Mouse (Mus musculus) heart, embryonic 16.5 days (tissue): ENCODE data around the gene Auts2. TPM values are rescaled to one million over a fixed set of nuclear protein-coding genes. Genes with fewer than 3 reads are reported as not detected.

Experiments used
- ATAC-seq: fragments of 200-750 bp; cut with Nextera tagmentation; replicated peaks from 2 replicates; pipeline ENCODE4 v1.8.0; 2017; ENCODE audit warnings: moderate number of reproducible peaks; ENCODE audit not compliant: insufficient read depth, low FRiP score; ENCODE audit errors: extremely low read depth
- H3K27ac ChIP-seq: fragments of 300-500 bp; sonication (generic); 2 replicates; pipeline ENCODE4 v1.5.1; 2014; ENCODE audit warnings: mild to moderate bottlenecking, low read length, control low read depth, moderate library complexity
- H3K27me3 ChIP-seq: fragments of 300-500 bp; sonication (generic); 2 replicates; pipeline ENCODE4 v1.6.1; 2014; ENCODE audit warnings: low read length, mixed read lengths; ENCODE audit not compliant: control insufficient read depth, insufficient read depth
- H3K36me3 ChIP-seq: fragments of 300-500 bp; sonication (generic); 2 replicates; pipeline ENCODE4 v1.6.1; 2014; ENCODE audit not compliant: control insufficient read depth, insufficient read depth
- H3K4me1 ChIP-seq: fragments of 300-500 bp; sonication (generic); 2 replicates; pipeline ENCODE4 v1.6.1; 2014; ENCODE audit warnings: low read length, mixed read lengths; ENCODE audit not compliant: control insufficient read depth, insufficient read depth
- H3K4me2 ChIP-seq: fragments of 300-500 bp; sonication (generic); 2 replicates; pipeline ENCODE4 v1.6.1; 2014; ENCODE audit warnings: low read depth, mild to moderate bottlenecking, control low read depth, low read length
- H3K4me3 ChIP-seq: fragments of 300-500 bp; sonication (generic); 2 replicates; pipeline ENCODE4 v1.5.1; 2014; ENCODE audit warnings: mild to moderate bottlenecking, control low read depth, low read length
- H3K9ac ChIP-seq: fragments of 300-500 bp; sonication (generic); 2 replicates; pipeline ENCODE4 v1.6.1; 2014; ENCODE audit warnings: low read length, control low read depth
- H3K9me3 ChIP-seq: fragments of 300-500 bp; sonication (generic); replicated peaks from 2 replicates; pipeline ENCODE4 v1.6.1; 2016; ENCODE audit warnings: low read length; ENCODE audit not compliant: control insufficient read depth
- WGBS: fragments of 180-500 bp; shearing (Covaris S2); extraction: QIAGEN DNeasy Blood & Tissue Kit; methylation state at CpG from one replicate; pipeline ENCODE4 v1.1.7; 2014; 5-methylcytosine and 5-hydroxymethylcytosine counted together
- polyA plus RNA-seq: library from polyadenylated mRNA; unstranded; fragments of >200 nt; fragmentation: Nextera tagmentation; extraction: Ambion mirVana; gene quantifications from 2 replicates; pipeline ENCODE4 v1.2.1, GENCODE M21; 2015

The Auts2 gene
- polyA plus RNA-seq, 1 experiment from 2014 or later: 16.3 TPM

DNA sequence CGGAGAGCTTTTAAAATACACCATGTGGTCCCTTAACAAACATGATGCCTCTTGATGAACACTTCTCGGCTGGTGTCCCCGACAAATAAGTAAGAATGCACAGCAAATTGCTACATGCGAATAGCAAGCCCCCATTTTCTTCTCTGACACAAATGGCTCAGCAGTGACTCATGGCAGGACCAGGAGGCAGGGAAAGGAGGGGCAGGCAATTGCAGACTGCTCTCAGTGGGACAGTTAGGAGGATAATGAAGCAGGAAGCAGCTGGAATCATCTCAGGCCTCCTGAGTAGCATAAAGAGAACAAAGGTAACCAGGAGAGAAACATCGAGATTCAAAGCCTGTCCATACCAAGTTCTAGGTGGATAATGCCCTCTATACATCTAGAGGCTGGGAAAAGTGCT, 228.8 kb downstream of the Auts2 start:
- Histone ChIP-seq H3K36me3 (no peaks in the 10 kb centered on the region), H3K27me3 (no peaks in the 10 kb centered on the region), H3K4me1 (peaks cover 3% of the 10 kb centered on the region; the same call in 1 of the 2 replicates), H3K4me3 (no peak overlapping the region), H3K9ac (no peak overlapping the region), H3K4me2 (no peak overlapping the region), H3K27ac (no peak overlapping the region), H3K9me3 (no peaks in the 10 kb centered on the region)
- 83% methylated on average over 5 of the region's 5 CpGs for WGBS
- no peak for ATAC-seq

- H3K4me1 ChIP-seq: no peaks in the 10 kb centered on the region; the same call in 1 of the 2 replicates
- H3K27ac ChIP-seq: no peak overlapping the region
- H3K4me2 ChIP-seq: no peak overlapping the region
- H3K9me3 ChIP-seq: no peaks in the 10 kb centered on the region
- H3K27me3 ChIP-seq: no peaks in the 10 kb centered on the region
- no peak overlapping the region for H3K4me3 ChIP-seq
- WGBS: 71% methylated on average over 2 of the region's 2 CpGs
- H3K36me3 ChIP-seq: no peaks in the 10 kb centered on the region
- no peak for ATAC-seq
- H3K9ac ChIP-seq: no peak overlapping the region
Measured at GRCm38 (mm10) chr5:132307000-132307399, 236.1 kb downstream of the Auts2 start.

DNA sequence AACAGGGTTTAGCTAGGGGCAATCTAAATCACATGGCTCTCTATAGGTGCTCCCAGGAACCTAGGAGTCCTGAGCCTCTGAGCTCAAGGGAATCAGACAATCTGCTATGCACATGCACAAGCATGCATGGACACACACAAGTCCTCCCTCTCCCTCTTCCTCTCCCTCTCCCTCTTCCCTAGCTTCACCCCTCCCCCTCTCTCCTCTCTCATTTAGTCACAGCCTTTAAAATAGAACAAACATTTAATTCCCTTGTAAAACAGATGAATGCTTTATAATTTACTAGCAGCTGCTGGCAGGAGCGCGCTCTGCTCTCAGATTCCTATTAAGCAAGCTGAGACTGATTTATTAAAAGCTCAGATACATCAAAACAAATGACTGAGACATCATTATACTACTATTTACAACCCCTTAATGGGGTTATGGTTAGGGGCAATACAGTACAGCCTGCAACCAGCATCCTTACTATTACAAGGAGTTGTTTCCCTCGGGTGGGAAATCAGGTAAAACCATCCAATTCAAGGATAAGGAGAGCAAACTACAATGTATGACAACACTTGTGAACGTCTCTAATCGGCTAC, 237.7 kb downstream of the Auts2 start:
- no peaks in the 10 kb centered on the region for H3K27me3 ChIP-seq
- H3K9ac ChIP-seq: no peak overlapping the region
- H3K4me3 ChIP-seq: no peak overlapping the region
- H3K9me3 ChIP-seq: no peaks in the 10 kb centered on the region
- H3K27ac ChIP-seq: no peak overlapping the region
- no peaks in the 10 kb centered on the region for H3K36me3 ChIP-seq
- WGBS: 81% methylated on average over 5 of the region's 5 CpGs
- no peaks in the 10 kb centered on the region; the same call in 1 of the 2 replicates for H3K4me1 ChIP-seq
- no peak for ATAC-seq
- no peak overlapping the region for H3K4me2 ChIP-seq

DNA sequence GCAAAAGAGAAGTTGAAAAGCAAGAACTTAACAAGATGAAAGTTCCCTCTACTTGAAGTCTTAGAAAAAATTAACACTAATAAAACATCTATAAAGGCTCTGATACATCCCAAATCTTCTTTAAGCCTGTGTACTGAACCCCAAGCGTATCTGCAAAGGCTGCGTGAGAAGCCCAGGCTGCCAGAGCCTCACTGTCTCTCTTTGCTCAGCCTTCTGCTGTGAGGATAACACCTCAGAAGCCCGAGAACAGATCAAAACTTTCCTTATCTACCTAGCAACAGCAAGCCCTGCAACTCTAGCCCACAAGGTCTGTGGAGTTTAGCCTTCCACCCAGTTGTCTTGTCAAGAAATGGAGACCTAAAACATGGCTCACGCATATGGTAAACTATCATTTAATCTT, 240.4 kb downstream of the Auts2 start:
- 82% methylated on average over 4 of the region's 4 CpGs for WGBS
- no peaks in the 10 kb centered on the region for H3K27me3 ChIP-seq
- H3K9me3 ChIP-seq: no peaks in the 10 kb centered on the region
- no peaks in the 10 kb centered on the region for H3K36me3 ChIP-seq
- no peaks in the 10 kb centered on the region; the same call in 1 of the 2 replicates for H3K4me1 ChIP-seq
- no peak for ATAC-seq
- H3K27ac ChIP-seq: no peak overlapping the region
- H3K4me2 ChIP-seq: no peak overlapping the region
- no peak overlapping the region for H3K4me3 ChIP-seq
- no peak overlapping the region for H3K9ac ChIP-seq

DNA sequence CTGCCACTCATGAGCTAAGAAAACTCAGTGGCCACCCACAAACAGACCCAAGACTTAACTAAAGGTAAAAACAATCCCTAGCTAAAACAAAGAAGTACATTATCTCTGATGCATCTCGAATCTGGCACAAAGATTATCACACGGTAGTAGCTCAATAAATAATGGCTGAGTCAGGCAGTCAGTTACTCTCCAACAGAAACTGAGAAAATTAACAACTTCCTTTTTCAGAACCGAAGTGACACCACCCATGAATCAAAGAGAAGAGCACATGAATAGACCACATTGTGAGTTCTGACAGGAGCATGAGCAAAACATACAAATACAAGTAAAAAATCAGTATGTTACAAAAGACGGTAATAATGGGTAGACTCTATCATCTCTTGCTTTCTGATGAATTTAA, 242.3 kb downstream of the Auts2 start:
- H3K27ac ChIP-seq: no peak overlapping the region
- 61% methylated on average over 4 of the region's 4 CpGs for WGBS

DNA sequence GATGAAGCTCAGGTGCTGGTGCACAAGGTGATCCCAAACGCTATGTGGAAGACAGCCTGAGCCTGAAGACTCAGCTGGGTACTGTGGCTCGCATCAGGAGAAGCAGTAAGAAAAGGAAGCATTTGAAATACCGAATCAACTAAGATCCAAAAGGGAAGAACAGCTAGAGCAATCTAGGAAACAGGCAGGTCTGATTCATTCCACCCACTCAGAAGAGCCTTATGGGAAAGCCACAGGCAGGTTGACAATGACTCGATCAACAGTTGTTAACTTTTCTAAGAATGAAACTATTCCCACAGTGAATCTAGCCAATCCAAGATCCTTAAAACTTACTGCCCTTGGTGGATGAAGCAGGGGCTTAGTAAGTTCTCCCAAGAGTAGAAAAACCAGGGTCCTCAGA, 243.4 kb downstream of the Auts2 start:
- no peaks in the 10 kb centered on the region for H3K9me3 ChIP-seq
- no peak overlapping the region for H3K27ac ChIP-seq
- WGBS: 83% methylated on average over 4 of the region's 4 CpGs
- no peaks in the 10 kb centered on the region for H3K36me3 ChIP-seq
- no peak overlapping the region for H3K4me3 ChIP-seq
- no peak overlapping the region for H3K4me2 ChIP-seq
- no peaks in the 10 kb centered on the region for H3K27me3 ChIP-seq
- no peak overlapping the region for H3K9ac ChIP-seq
- ATAC-seq: no peak
- H3K4me1 ChIP-seq: peaks cover 3% of the 10 kb centered on the region

More for the DNA sequence above, 242.3 kb downstream of the Auts2 start:
- Histone ChIP-seq H3K4me2 (no peak overlapping the region), H3K27me3 (no peaks in the 10 kb centered on the region), H3K9me3 (no peaks in the 10 kb centered on the region), H3K4me1 (no peaks in the 10 kb centered on the region; the same call in 1 of the 2 replicates), H3K9ac (no peak overlapping the region), H3K36me3 (no peaks in the 10 kb centered on the region), H3K4me3 (no peak overlapping the region)
- no peak for ATAC-seq

GRCm38 (mm10) chr5:132298996-132299395, 244.1 kb downstream of the Auts2 start:
- H3K27me3 ChIP-seq: no peaks in the 10 kb centered on the region
- H3K4me3 ChIP-seq: no peak overlapping the region
- H3K36me3 ChIP-seq: no peaks in the 10 kb centered on the region
- no peaks in the 10 kb centered on the region for H3K9me3 ChIP-seq
- no peak overlapping the region for H3K27ac ChIP-seq
- H3K4me1 ChIP-seq: peaks cover 6% of the 10 kb centered on the region
- H3K4me2 ChIP-seq: no peak overlapping the region
- ATAC-seq: no peak
- no peak overlapping the region for H3K9ac ChIP-seq

- Histone ChIP-seq H3K9ac (no peak overlapping the region), H3K9me3 (no peaks in the 10 kb centered on the region), H3K4me3 (no peak overlapping the region), H3K27ac (no peak overlapping the region), H3K4me1 (peaks cover 6% of the 10 kb centered on the region), H3K4me2 (no peak overlapping the region), H3K27me3 (no peaks in the 10 kb centered on the region), H3K36me3 (no peaks in the 10 kb centered on the region)
- ATAC-seq: no peak
- 88% methylated on average over 7 of the region's 7 CpGs for WGBS
Measured at GRCm38 (mm10) chr5:132297309-132297708, 245.8 kb downstream of the Auts2 start.

DNA sequence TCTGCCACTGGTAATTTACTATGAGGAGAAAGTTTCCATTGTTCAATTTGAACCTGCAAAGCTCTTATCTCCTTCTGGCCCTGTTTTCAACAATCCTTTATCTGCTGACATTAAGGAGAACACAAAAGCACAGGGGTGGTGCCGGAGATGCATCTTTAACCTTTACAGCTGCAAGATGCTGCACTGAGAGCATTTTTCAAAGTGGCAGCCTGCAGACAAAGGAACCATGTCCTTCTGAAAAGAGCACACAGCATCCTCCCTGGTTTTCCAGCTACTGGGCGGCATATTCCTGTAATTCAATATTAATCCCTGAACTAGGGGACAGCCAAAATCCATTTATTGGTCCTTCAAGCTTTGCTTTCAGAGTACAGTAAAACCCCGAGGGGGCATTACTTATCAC, 248.7 kb downstream of the Auts2 start:
- Histone ChIP-seq H3K36me3 (no peaks in the 10 kb centered on the region), H3K9ac (no peak overlapping the region), H3K4me2 (no peak overlapping the region), H3K4me3 (no peak overlapping the region), H3K4me1 (peaks cover 15% of the 10 kb centered on the region), H3K27me3 (no peaks in the 10 kb centered on the region), H3K9me3 (no peaks in the 10 kb centered on the region), H3K27ac (no peak overlapping the region)
- 51% methylated on average over 3 of the region's 3 CpGs for WGBS
- no peak for ATAC-seq
